Mouse (Mus musculus) erythroblast, embryonic 14.5 days (primary cell): ENCODE results near the gene Mcm5. TPM values are rescaled to one million over a fixed set of nuclear protein-coding genes. Genes with fewer than 3 reads are reported as not detected.

Experiments
- H3K27me3 ChIP-seq: 2 replicates; pipeline ENCODE4 v1.6.1; 2012; ENCODE audit warnings: inconsistent platforms; ENCODE audit not compliant: control insufficient read depth
- H3K36me3 ChIP-seq: 2 replicates; pipeline ENCODE4 v1.6.1; 2012; ENCODE audit warnings: mild to moderate bottlenecking, inconsistent platforms; ENCODE audit not compliant: control insufficient read depth
- H3K4me1 ChIP-seq: 2 replicates; pipeline ENCODE4 v1.6.1; 2012; ENCODE audit warnings: inconsistent platforms; ENCODE audit not compliant: control insufficient read depth
- H3K4me3 ChIP-seq: replicated peaks from 2 replicates; pipeline ENCODE3; 2012; ENCODE audit warnings: moderate library complexity, mild to moderate bottlenecking, inconsistent platforms
- H3K9me3 ChIP-seq: 2 replicates; pipeline ENCODE4 v1.6.1; 2012; ENCODE audit warnings: low read length, inconsistent platforms, mixed read lengths; ENCODE audit not compliant: control insufficient read depth
- GATA1 ChIP-seq: IDR thresholded peaks from 2 replicates; pipeline ENCODE4 v1.6.1; 2012; ENCODE audit warnings: low read length, inconsistent platforms, mixed read lengths
- TAL1 ChIP-seq: IDR thresholded peaks from 3 replicates; pipeline ENCODE4 v1.6.1; 2012; ENCODE audit warnings: low read length, inconsistent platforms, mixed read lengths
- polyA plus RNA-seq: library from polyadenylated mRNA; stranded (reverse); fragments of >175 nt; gene quantifications from 2 replicates; pipeline ENCODE4 v1.2.3, GENCODE M21; 2012

The Mcm5 gene
- polyA plus RNA-seq, 1 experiment: 11.0 TPM

GRCm38 (mm10) chr8:75127406-75127805 is 18.0 kb downstream of the Mcm5 start:
- Histone ChIP-seq H3K27me3 (no peaks in the 10 kb centered on the region), H3K4me3 (no peak overlapping the region), H3K36me3 (peaks cover 100% of the 10 kb centered on the region), H3K4me1 (peaks cover 2% of the 10 kb centered on the region), H3K9me3 (no peaks in the 10 kb centered on the region)
- no peak for TF ChIP-seq TAL1
- TF ChIP-seq GATA1: no peak

- H3K36me3 ChIP-seq: peaks cover 71% of the 10 kb centered on the region
- H3K27me3 ChIP-seq: no peaks in the 10 kb centered on the region
- peaks cover 22% of the 10 kb centered on the region for H3K4me1 ChIP-seq
- TF ChIP-seq TAL1 (no peak), GATA1 (no peak)
- H3K9me3 ChIP-seq: peaks cover 4% of the 10 kb centered on the region; the same call in 1 of the 2 replicates
- no peak overlapping the region for H3K4me3 ChIP-seq
Measured at GRCm38 (mm10) chr8:75132485-75132884, 23.1 kb downstream of the Mcm5 start.

- Histone ChIP-seq H3K4me3 (no peak overlapping the region), H3K27me3 (no peaks in the 10 kb centered on the region), H3K36me3 (peaks cover 62% of the 10 kb centered on the region), H3K9me3 (peaks cover 4% of the 10 kb centered on the region; the same call in 1 of the 2 replicates), H3K4me1 (peaks cover 22% of the 10 kb centered on the region)
- TF ChIP-seq GATA1 (no peak), TAL1 (no peak)
Measured at GRCm38 (mm10) chr8:75133399-75133798, 24.0 kb downstream of the Mcm5 start.

DNA sequence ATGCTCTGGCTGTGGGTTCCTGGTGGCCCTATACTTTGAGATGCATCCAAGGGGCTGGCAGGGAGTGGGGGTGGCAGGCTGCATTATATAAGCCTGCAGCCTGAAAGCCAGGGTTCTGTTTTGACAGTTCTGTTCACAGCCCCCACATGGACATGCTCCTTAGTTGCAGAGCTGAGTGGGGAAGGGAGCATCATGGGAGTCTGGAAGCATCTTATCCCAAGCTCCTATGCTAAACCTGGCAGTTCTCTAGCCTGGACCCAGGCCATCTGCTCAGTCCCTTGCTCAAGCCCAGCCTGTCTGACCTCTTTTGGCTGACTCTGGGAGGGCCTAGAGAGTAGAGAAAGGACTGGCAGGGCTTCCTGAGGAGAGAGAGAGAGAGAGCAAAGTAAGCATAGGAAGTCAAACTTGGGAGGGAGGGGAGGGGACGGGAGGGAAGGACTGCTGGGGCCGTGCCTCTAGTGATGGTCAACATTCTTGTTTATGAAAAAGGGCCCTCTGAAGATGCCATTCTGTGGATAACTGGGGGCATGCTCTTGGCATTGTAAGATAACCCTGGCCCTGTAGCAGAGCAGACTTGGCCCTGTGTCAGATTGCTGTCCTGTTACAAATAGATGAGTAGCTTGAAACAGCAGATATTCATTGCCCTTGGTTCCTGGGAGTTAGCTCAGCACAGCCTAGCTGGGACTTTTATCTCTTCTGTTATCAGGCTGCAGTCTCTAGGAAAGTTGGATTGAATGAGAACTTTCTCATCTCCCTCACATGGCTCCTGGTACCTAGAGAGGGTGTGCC is 25.4 kb downstream of the Mcm5 start:
- no peak for TF ChIP-seq GATA1
- no peak for TF ChIP-seq TAL1
- Histone ChIP-seq H3K4me3 (no peak overlapping the region), H3K4me1 (peaks cover 22% of the 10 kb centered on the region), H3K9me3 (peaks cover 4% of the 10 kb centered on the region; the same call in 1 of the 2 replicates), H3K27me3 (no peaks in the 10 kb centered on the region), H3K36me3 (peaks cover 48% of the 10 kb centered on the region)

- Histone ChIP-seq H3K4me3 (no peak overlapping the region), H3K4me1 (peaks cover 22% of the 10 kb centered on the region), H3K36me3 (peaks cover 38% of the 10 kb centered on the region), H3K27me3 (no peaks in the 10 kb centered on the region), H3K9me3 (peaks cover 4% of the 10 kb centered on the region; the same call in 1 of the 2 replicates)
- TF ChIP-seq TAL1 (no peak), GATA1 (no peak)
Measured at GRCm38 (mm10) chr8:75135756-75136155, 26.4 kb downstream of the Mcm5 start.

GRCm38 (mm10) chr8:75136256-75136655 is 26.9 kb downstream of the Mcm5 start:
- Histone ChIP-seq H3K27me3 (no peaks in the 10 kb centered on the region), H3K9me3 (peaks cover 4% of the 10 kb centered on the region; the same call in 1 of the 2 replicates), H3K4me1 (peaks cover 22% of the 10 kb centered on the region), H3K36me3 (peaks cover 33% of the 10 kb centered on the region), H3K4me3 (no peak overlapping the region)
- no peak for TF ChIP-seq TAL1
- TF ChIP-seq GATA1: no peak

GRCm38 (mm10) chr8:75137536-75137935 is 28.2 kb downstream of the Mcm5 start:
- Histone ChIP-seq H3K4me1 (peaks cover 22% of the 10 kb centered on the region), H3K9me3 (peaks cover 4% of the 10 kb centered on the region; the same call in 1 of the 2 replicates), H3K27me3 (no peaks in the 10 kb centered on the region), H3K4me3 (no peak overlapping the region), H3K36me3 (peaks cover 20% of the 10 kb centered on the region)
- TF ChIP-seq GATA1: no peak
- TF ChIP-seq TAL1: no peak

GRCm38 (mm10) chr8:75150911-75151610 is 41.7 kb downstream of the Mcm5 start:
- H3K36me3 ChIP-seq: no peaks in the 10 kb centered on the region
- no peaks in the 10 kb centered on the region for H3K4me1 ChIP-seq
- H3K27me3 ChIP-seq: no peaks in the 10 kb centered on the region
- TF ChIP-seq TAL1: no peak
- H3K4me3 ChIP-seq: no peak overlapping the region
- no peaks in the 10 kb centered on the region for H3K9me3 ChIP-seq

GRCm38 (mm10) chr8:75151743-75152142 is 42.4 kb downstream of the Mcm5 start:
- Histone ChIP-seq H3K9me3 (no peaks in the 10 kb centered on the region), H3K4me3 (no peak overlapping the region), H3K27me3 (no peaks in the 10 kb centered on the region), H3K4me1 (no peaks in the 10 kb centered on the region), H3K36me3 (no peaks in the 10 kb centered on the region)
- no peak for TF ChIP-seq TAL1
- TF ChIP-seq GATA1: no peak
